Mouse (Mus musculus) liver, embryonic 14.5 days (tissue): ENCODE data around the gene Papln. TPM values are rescaled to one million over a fixed set of nuclear protein-coding genes. Genes with fewer than 3 reads are reported as not detected.

Experiments used
- ATAC-seq: fragments of 200-750 bp; cut with Nextera tagmentation; 2 replicates; pipeline ENCODE4 v1.8.0; 2017; ENCODE audit warnings: moderate number of reproducible peaks, mild to moderate bottlenecking, moderate library complexity; ENCODE audit not compliant: insufficient read depth
- DNase-seq, 3 experiments: peaks; one replicate each; pipeline ENCODE4 v3.0.0-alpha.2; 2012 to 2013; ENCODE audit warnings: low read depth in 3 of 3, low spot score in 3 of 3
- H3K27ac ChIP-seq: fragments of 300-500 bp; sonication (generic); 2 replicates; pipeline ENCODE4 v1.5.1; 2014; ENCODE audit warnings: moderate library complexity, mild to moderate bottlenecking, control low read depth, inconsistent platforms
- H3K27me3 ChIP-seq: fragments of 300-500 bp; sonication (generic); 2 replicates; pipeline ENCODE4 v1.6.1; 2014; ENCODE audit warnings: mild to moderate bottlenecking, low read length, moderate library complexity; ENCODE audit not compliant: control insufficient read depth, insufficient read depth
- H3K36me3 ChIP-seq: fragments of 300-500 bp; sonication (generic); replicated peaks from 2 replicates; pipeline ENCODE4 v1.6.1; 2014; ENCODE audit warnings: low read depth; ENCODE audit not compliant: control insufficient read depth, insufficient read depth
- H3K4me1 ChIP-seq, 2 experiments: fragments of 200-500 bp in 1 of 2; fragments of 300-500 bp in 1 of 2; sonication (generic) in 1 of 2; replicated peaks; 2 replicates each; pipeline ENCODE4 v1.6.1; 2012 to 2014; ENCODE audit warnings: antibody characterized with exemption in 1 of 2, inconsistent platforms in 1 of 2, low read length in 1 of 2; ENCODE audit not compliant: control insufficient read depth in 2 of 2, insufficient read depth in 2 of 2
- H3K4me2 ChIP-seq: fragments of 300-500 bp; sonication (generic); 2 replicates; pipeline ENCODE4 v1.6.1; 2014; ENCODE audit warnings: low read depth, mild to moderate bottlenecking, control low read depth, moderate library complexity
- H3K4me3 ChIP-seq, 2 experiments: fragments of 200-500 bp in 1 of 2; fragments of 300-500 bp in 1 of 2; sonication (generic) in 1 of 2; 2 replicates each; pipeline ENCODE4 v1.5.1; 2012 to 2014; ENCODE audit warnings: low read depth in 2 of 2, low read length in 2 of 2, mild to moderate bottlenecking in 2 of 2, control low read depth in 1 of 2, inconsistent platforms in 1 of 2, moderate library complexity in 1 of 2; ENCODE audit not compliant: insufficient read depth in 1 of 2
- H3K9ac ChIP-seq: fragments of 300-500 bp; sonication (generic); replicated peaks from 2 replicates; pipeline ENCODE4 v1.6.1; 2014; ENCODE audit warnings: mild to moderate bottlenecking, control low read depth, moderate library complexity
- H3K9me3 ChIP-seq: fragments of 300-500 bp; sonication (generic); 2 replicates; pipeline ENCODE4 v1.6.1; 2016; ENCODE audit warnings: low read length, mixed read lengths; ENCODE audit not compliant: control insufficient read depth
- CTCF ChIP-seq: IDR thresholded peaks from 2 replicates; pipeline ENCODE4 v1.5.1; 2016; ENCODE audit warnings: antibody characterized with exemption, low read depth, control low read depth
- EP300 ChIP-seq: IDR thresholded peaks from 2 replicates; pipeline ENCODE4 v1.6.1; 2016; ENCODE audit warnings: antibody characterized with exemption, low read depth
- WGBS: fragments of 180-500 bp; shearing (Covaris S2); extraction: QIAGEN DNeasy Blood & Tissue Kit; methylation state at CpG from one replicate; pipeline ENCODE4 v1.1.7; 2014; ENCODE audit not compliant: insufficient replicate concordance; 5-methylcytosine and 5-hydroxymethylcytosine counted together
- polyA plus RNA-seq, 2 experiments: library from polyadenylated mRNA; depleted of rRNA in 1 of 2; stranded (reverse) in 1 of 2; unstranded in 1 of 2; fragments of >200 nt; fragmentation: Nextera tagmentation in 1 of 2; extraction: Ambion mirVana in 1 of 2; gene quantifications; 2 replicates each; pipeline versions ENCODE4 v1.2.1 to v1.2.3; 2012 to 2014

Papln gene
- polyA plus RNA-seq, 2 experiments = 0.27 to 1.2 TPM

- no peak for TF ChIP-seq EP300
- TF ChIP-seq CTCF = no peak
- Histone ChIP-seq H3K27ac (no peak overlapping the region), H3K36me3 (no peaks in the 10 kb centered on the region), H3K4me3 (no peak overlapping the region), H3K27me3 (no peaks in the 10 kb centered on the region), H3K4me2 (no peak overlapping the region), H3K9ac (no peak overlapping the region), H3K9me3 (no peaks in the 10 kb centered on the region), H3K4me1 (no peaks in the 10 kb centered on the region)
- WGBS = 61% methylated on average over 4 of the region's 4 CpGs
- ATAC-seq = no peak
- no peak for DNase-seq
These were observed 27.3 kb downstream of the Papln start for GRCm38 (mm10) chr12:83790749-83791148.

- Histone ChIP-seq H3K27me3 (no peaks in the 10 kb centered on the region), H3K9ac (no peak overlapping the region), H3K36me3 (no peaks in the 10 kb centered on the region), H3K27ac (no peak overlapping the region), H3K4me3 (no peak overlapping the region), H3K4me2 (no peak overlapping the region), H3K4me1 (no peaks in the 10 kb centered on the region), H3K9me3 (no peaks in the 10 kb centered on the region)
- no peak for ATAC-seq
- 83% methylated on average over 10 of the region's 10 CpGs for WGBS
- DNase-seq = no peak
- TF ChIP-seq CTCF (no peak), EP300 (no peak)
These were observed 28.3 kb downstream of the Papln start for GRCm38 (mm10) chr12:83791737-83792136.

- no peaks in the 10 kb centered on the region for H3K36me3 ChIP-seq
- WGBS = 75% methylated on average over 10 of the region's 10 CpGs
- H3K27ac ChIP-seq = no peak overlapping the region
- no peaks in the 10 kb centered on the region for H3K4me1 ChIP-seq
- no peak overlapping the region for H3K4me2 ChIP-seq
- TF ChIP-seq CTCF (no peak), EP300 (no peak)
- DNase-seq (no peak), ATAC-seq (no peak)
- no peaks in the 10 kb centered on the region for H3K27me3 ChIP-seq
- no peaks in the 10 kb centered on the region for H3K9me3 ChIP-seq
- H3K4me3 ChIP-seq = no peak overlapping the region
- no peak overlapping the region for H3K9ac ChIP-seq
These were observed 29.4 kb downstream of the Papln start for GRCm38 (mm10) chr12:83792706-83793410.

GRCm38 (mm10) chr12:83795051-83795450, 31.6 kb downstream of the Papln start:
- Histone ChIP-seq H3K27ac (no peak overlapping the region), H3K9me3 (no peaks in the 10 kb centered on the region), H3K9ac (no peak overlapping the region), H3K4me1 (no peaks in the 10 kb centered on the region), H3K4me2 (no peak overlapping the region), H3K4me3 (no peak overlapping the region), H3K36me3 (peaks cover 2% of the 10 kb centered on the region; the same call in 1 of the 2 replicates), H3K27me3 (no peaks in the 10 kb centered on the region)
- no peak for ATAC-seq
- DNase-seq = no peak
- no peak for TF ChIP-seq EP300
- WGBS = 53% methylated on average over 2 of the region's 2 CpGs

DNA sequence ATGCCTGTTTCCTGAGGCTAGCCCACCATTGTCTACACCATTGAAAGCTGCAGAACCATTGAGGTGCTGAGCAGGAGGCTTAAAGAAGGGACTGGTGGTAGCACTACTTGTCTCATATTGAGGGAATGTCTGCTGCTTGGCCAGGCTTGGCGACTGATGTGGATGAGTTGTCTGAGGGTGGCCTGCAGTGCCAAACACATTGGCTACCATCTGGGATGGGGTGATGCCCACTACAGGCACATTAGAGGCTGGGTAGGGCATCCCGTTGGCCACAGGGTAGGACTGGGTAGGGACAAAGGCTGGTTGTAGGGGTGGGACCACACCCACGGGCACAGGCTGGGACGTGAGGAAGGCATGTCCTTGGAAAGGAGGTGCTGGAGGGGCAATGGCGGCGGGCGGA, 32.2 kb downstream of the Papln start:
- Histone ChIP-seq H3K4me3 (no peak overlapping the region), H3K4me1 (no peaks in the 10 kb centered on the region), H3K27ac (no peak overlapping the region), H3K27me3 (no peaks in the 10 kb centered on the region), H3K9ac (no peak overlapping the region), H3K9me3 (no peaks in the 10 kb centered on the region), H3K4me2 (no peak overlapping the region), H3K36me3 (peaks cover 4% of the 10 kb centered on the region; the same call in 1 of the 2 replicates)
- ATAC-seq (no peak), DNase-seq (no peak)
- WGBS = 73% methylated on average over 7 of the region's 7 CpGs
- TF ChIP-seq EP300 (no peak), CTCF (no peak)
